Mouse (Mus musculus) liver, postnatal 0 days (tissue): ENCODE data around the gene Olfr1535. TPM values are rescaled to one million over a fixed set of nuclear protein-coding genes. Genes with fewer than 3 reads are reported as not detected.

Source experiments
- ATAC-seq: fragments of 200-750 bp; cut with Nextera tagmentation; 2 replicates; pipeline ENCODE4 v1.8.0; 2017; ENCODE audit warnings: mild to moderate bottlenecking, moderate library complexity
- DNase-seq: peaks from one replicate; pipeline ENCODE4 v3.0.0-alpha.2; 2016
- H3K27ac ChIP-seq: fragments of 300-500 bp; sonication (generic); 2 replicates; pipeline ENCODE4 v1.5.1; 2014; ENCODE audit warnings: antibody characterized with exemption, moderate library complexity, mild to moderate bottlenecking, low read depth
- H3K27me3 ChIP-seq: fragments of 300-500 bp; sonication (generic); 2 replicates; pipeline ENCODE4 v1.6.1; 2014; ENCODE audit warnings: low read length, control low read depth, mixed read lengths; ENCODE audit not compliant: insufficient read depth
- H3K36me3 ChIP-seq: fragments of 300-500 bp; sonication (generic); replicated peaks from 2 replicates; pipeline ENCODE4 v1.6.1; 2014; ENCODE audit warnings: mild to moderate bottlenecking, control low read depth, low read length, moderate library complexity, mixed read lengths; ENCODE audit not compliant: insufficient read depth
- H3K4me1 ChIP-seq: fragments of 300-500 bp; sonication (generic); 2 replicates; pipeline ENCODE4 v1.6.1; 2014; ENCODE audit warnings: antibody characterized with exemption, mild to moderate bottlenecking, control low read depth; ENCODE audit not compliant: insufficient read depth
- H3K4me2 ChIP-seq: fragments of 300-500 bp; sonication (generic); 2 replicates; pipeline ENCODE4 v1.6.1; 2014; ENCODE audit warnings: low read depth, mild to moderate bottlenecking, low read length, moderate library complexity, mixed read lengths
- H3K4me3 ChIP-seq: fragments of 300-500 bp; sonication (generic); 2 replicates; pipeline ENCODE4 v1.5.1; 2014; ENCODE audit warnings: low read depth, low read length
- H3K9ac ChIP-seq: fragments of 300-500 bp; sonication (generic); replicated peaks from 2 replicates; pipeline ENCODE4 v1.6.1; 2014; ENCODE audit warnings: mild to moderate bottlenecking, moderate library complexity
- H3K9me3 ChIP-seq: fragments of 300-500 bp; sonication (generic); 2 replicates; pipeline ENCODE4 v1.6.1; 2016; ENCODE audit warnings: mild to moderate bottlenecking, control low read depth, low read length, mixed read lengths
- CTCF ChIP-seq: sonication (generic); IDR thresholded peaks from 2 replicates; pipeline ENCODE4 v1.5.1; 2016; ENCODE audit warnings: antibody characterized with exemption, low read depth
- EP300 ChIP-seq: IDR thresholded peaks from 2 replicates; pipeline ENCODE4 v1.6.1; 2016; ENCODE audit warnings: antibody characterized with exemption, low read depth, mild to moderate bottlenecking
- WGBS: fragments of 180-500 bp; shearing (Covaris S2); extraction: QIAGEN DNeasy Blood & Tissue Kit; methylation state at CpG from one replicate; pipeline ENCODE4 v1.1.7; 2014; ENCODE audit not compliant: insufficient replicate concordance; 5-methylcytosine and 5-hydroxymethylcytosine counted together
- polyA plus RNA-seq: library from polyadenylated mRNA; unstranded; fragments of >200 nt; fragmentation: Nextera tagmentation; extraction: Ambion mirVana; gene quantifications from 2 replicates; pipeline ENCODE4 v1.2.1, GENCODE M21; 2015

The Olfr1535 gene
- polyA plus RNA-seq, result 0.02 TPM in 1 of 2 replicates, not detected in the other

- ATAC-seq, result no peak
- Histone ChIP-seq H3K27me3 (no peaks in the 10 kb centered on the region), H3K36me3 (no peaks in the 10 kb centered on the region), H3K9me3 (no peaks in the 10 kb centered on the region), H3K4me1 (no peaks in the 10 kb centered on the region), H3K4me2 (no peak within 1 kb of the TSS), H3K27ac (no peak within 1 kb of the TSS), H3K4me3 (no peak within 1 kb of the TSS), H3K9ac (no peak within 1 kb of the TSS)
- no peak for TF ChIP-seq EP300
- no peak for TF ChIP-seq CTCF
- 33% methylated on average over 1 of the region's 1 CpGs for WGBS
- DNase-seq, result no peak
These were observed at the start of gene Olfr1535 for GRCm38 (mm10) chr13:21559793-21560192. TSS of gene Olfr1535 (minus strand) at chr13:21559893.

GRCm38 (mm10) chr13:21591618-21592017 is 31.9 kb upstream of the Olfr1535 start:
- no peaks in the 10 kb centered on the region; the same call in 1 of the 2 replicates for H3K9me3 ChIP-seq
- H3K27ac ChIP-seq, result no peak overlapping the region
- no peak for TF ChIP-seq EP300
- TF ChIP-seq CTCF, result no peak
- no peak overlapping the region for H3K4me3 ChIP-seq
- H3K4me2 ChIP-seq, result no peak overlapping the region
- no peak for DNase-seq
- WGBS, result 54% methylated on average over 2 of the region's 2 CpGs
- H3K9ac ChIP-seq, result no peak overlapping the region
- H3K27me3 ChIP-seq, result no peaks in the 10 kb centered on the region
- ATAC-seq, result no peak
- no peaks in the 10 kb centered on the region for H3K4me1 ChIP-seq
- H3K36me3 ChIP-seq, result no peaks in the 10 kb centered on the region

- DNase-seq (no peak), ATAC-seq (no peak)
- H3K36me3 ChIP-seq, result no peaks in the 10 kb centered on the region
- 79% methylated on average over 2 of the region's 2 CpGs for WGBS
- H3K4me3 ChIP-seq, result no peak within 1 kb of the TSS
- no peak within 1 kb of the TSS for H3K27ac ChIP-seq
- no peak for TF ChIP-seq EP300
- no peak for TF ChIP-seq CTCF
- no peaks in the 10 kb centered on the region for H3K9me3 ChIP-seq
- H3K9ac ChIP-seq, result no peak within 1 kb of the TSS
- no peaks in the 10 kb centered on the region for H3K4me1 ChIP-seq
- no peak within 1 kb of the TSS for H3K4me2 ChIP-seq
- no peaks in the 10 kb centered on the region for H3K27me3 ChIP-seq
These were observed 22.0 kb upstream of the Olfr1535 start, which contains the start of gene Olfr1364 for GRCm38 (mm10) chr13:21581659-21582058. TSS of gene Olfr1364 (minus strand) at chr13:21581759.

GRCm38 (mm10) chr13:21550416-21551110 is 9.1 kb downstream of the Olfr1535 start:
- WGBS, result 50% methylated on average over 3 of the region's 3 CpGs
- no peaks in the 10 kb centered on the region; the same call in 1 of the 2 replicates for H3K4me1 ChIP-seq
- no peak overlapping the region for H3K4me3 ChIP-seq
- H3K4me2 ChIP-seq, result peak overlapping the region; percentile 34
- no peak overlapping the region for H3K9ac ChIP-seq
- no peak for TF ChIP-seq CTCF
- no peak for TF ChIP-seq EP300
- no peaks in the 10 kb centered on the region for H3K9me3 ChIP-seq
- peak overlapping the region; percentile 29; the same call in 1 of the 2 replicates for H3K27ac ChIP-seq
- ATAC-seq, result peak; percentile 91
- no peaks in the 10 kb centered on the region for H3K27me3 ChIP-seq
- DNase-seq, result peak; percentile 14
- no peaks in the 10 kb centered on the region for H3K36me3 ChIP-seq

GRCm38 (mm10) chr13:21549487-21549886 is 10.2 kb downstream of the Olfr1535 start:
- Histone ChIP-seq H3K9me3 (no peaks in the 10 kb centered on the region), H3K27me3 (no peaks in the 10 kb centered on the region), H3K4me3 (no peak overlapping the region), H3K27ac (no peak overlapping the region), H3K36me3 (no peaks in the 10 kb centered on the region), H3K9ac (no peak overlapping the region), H3K4me1 (no peaks in the 10 kb centered on the region; the same call in 1 of the 2 replicates), H3K4me2 (no peak overlapping the region)
- TF ChIP-seq CTCF (no peak), EP300 (no peak)
- no peak for DNase-seq
- peak; percentile 48; the same call in 1 of the 2 replicates for ATAC-seq
- WGBS, result 60% methylated on average over 3 of the region's 3 CpGs

- Histone ChIP-seq H3K4me3 (no peak within 1 kb of the TSS), H3K27me3 (no peaks in the 10 kb centered on the region), H3K4me1 (no peaks in the 10 kb centered on the region), H3K27ac (no peak within 1 kb of the TSS), H3K9ac (no peak within 1 kb of the TSS), H3K36me3 (no peaks in the 10 kb centered on the region), H3K9me3 (no peaks in the 10 kb centered on the region), H3K4me2 (no peak within 1 kb of the TSS)
- 58% methylated on average over 1 of the region's 1 CpGs for WGBS
- DNase-seq, result no peak
- no peak for TF ChIP-seq EP300
- TF ChIP-seq CTCF, result no peak
- ATAC-seq, result no peak
These were observed 17.0 kb downstream of the Olfr1535 start, which contains the start of gene Olfr1366 for GRCm38 (mm10) chr13:21542708-21543107. TSS of gene Olfr1366 (minus strand) at chr13:21542808.
